Mouse (Mus musculus): ENCODE measurements around the gene Peg12. TPM values are rescaled to one million over a fixed set of nuclear protein-coding genes. Genes with fewer than 3 reads are reported as not detected.

The Peg12 gene
- polyA plus RNA-seq, 2 experiments, result 0.69 to 1.7 TPM

DNA sequence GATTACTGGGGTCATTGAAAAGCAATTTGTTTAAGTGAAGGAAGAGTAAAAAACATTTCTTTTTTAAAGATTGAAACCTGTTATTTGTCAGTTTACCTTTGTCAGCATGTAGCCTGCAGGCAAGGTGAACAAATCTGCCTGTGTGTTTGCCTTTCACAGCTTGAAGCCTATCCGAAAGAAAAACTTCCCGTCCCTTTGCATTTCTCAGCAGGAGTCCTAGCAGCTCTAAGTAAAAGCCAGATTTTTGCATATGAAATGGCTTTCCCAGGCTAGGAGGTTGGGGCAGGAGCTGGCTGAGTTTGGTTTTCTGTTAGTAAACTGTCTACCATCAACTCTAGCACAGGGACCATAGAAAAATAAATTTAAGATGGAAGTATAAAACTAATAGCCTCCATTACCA lies 12.0 kb downstream of the Peg12 start:
- 31% methylated on average over 2 of the region's 2 CpGs for WGBS (ENCODE audit: insufficient replicate concordance)
- Histone ChIP-seq H3K9me3 (ENCODE audit: control insufficient read depth, low read length) (no peaks in the 10 kb centered on the region), H3K9ac (replicated peaks) (no peak overlapping the region), H3K36me3 (replicated peaks; ENCODE audit: control insufficient read depth, insufficient read depth, low read depth) (no peaks in the 10 kb centered on the region), H3K4me3 (ENCODE audit: insufficient read depth in 1 of 2, low read depth in 2 of 2, low read length in 2 of 2) (no peak overlapping the region), H3K4me1 (replicated peaks; ENCODE audit: control insufficient read depth in 2 of 2, insufficient read depth in 2 of 2, low read length in 1 of 2) (no peaks in the 10 kb centered on the region), H3K4me2 (ENCODE audit: low read depth) (no peak overlapping the region), H3K27ac (no peak overlapping the region), H3K27me3 (ENCODE audit: control insufficient read depth, insufficient read depth, low read length) (no peaks in the 10 kb centered on the region)
- ATAC-seq (ENCODE audit: insufficient read depth) (no peak), DNase-seq (ENCODE audit: low read depth in 3 of 3, low spot score in 3 of 3) (no peak)
- TF ChIP-seq CTCF (IDR thresholded peaks at IDR 0.05; ENCODE audit: low read depth) (no peak), EP300 (IDR thresholded peaks at IDR 0.05; ENCODE audit: low read depth) (no peak)

DNA sequence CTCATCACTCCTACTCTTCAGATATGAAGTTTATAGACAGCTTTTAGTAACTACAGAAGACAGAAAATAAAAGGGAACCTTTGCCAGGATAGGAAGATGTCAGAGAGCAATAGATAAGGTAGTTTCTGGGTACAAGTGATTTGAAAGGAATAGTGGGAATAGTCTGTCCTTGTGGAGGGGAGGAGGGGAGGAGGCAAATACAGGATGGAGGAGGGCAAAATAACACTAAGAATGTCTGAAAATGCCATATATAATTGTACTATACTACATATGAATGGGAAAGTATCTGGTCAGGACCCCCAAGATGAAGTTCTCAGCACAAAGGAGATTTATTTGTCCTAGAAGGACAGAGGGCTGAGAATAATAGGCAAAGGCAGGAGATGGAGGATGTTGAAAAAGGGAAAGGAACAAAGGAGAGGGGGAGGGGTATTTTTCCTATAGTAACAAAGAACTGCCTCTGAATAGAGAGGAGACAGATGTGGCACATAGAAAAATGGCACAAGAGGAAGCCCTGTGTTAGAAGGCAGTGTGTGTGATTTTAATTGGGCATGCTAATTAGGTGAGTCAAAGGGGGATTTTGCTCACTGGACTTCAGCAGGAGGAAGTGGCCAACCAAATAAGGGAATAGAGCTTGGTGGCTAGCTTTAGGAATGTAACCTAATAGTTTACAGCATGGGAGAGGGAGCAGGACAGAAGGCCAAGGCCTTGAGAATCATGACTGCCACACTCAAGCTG lies 18.7 kb downstream of the Peg12 start:
- Histone ChIP-seq H3K4me1 (replicated peaks; ENCODE audit: control insufficient read depth in 2 of 2, insufficient read depth in 2 of 2, low read length in 1 of 2) (no peaks in the 10 kb centered on the region), H3K4me3 (ENCODE audit: insufficient read depth in 1 of 2, low read depth in 2 of 2, low read length in 2 of 2) (no peak overlapping the region), H3K36me3 (replicated peaks; ENCODE audit: control insufficient read depth, insufficient read depth, low read depth) (no peaks in the 10 kb centered on the region), H3K4me2 (ENCODE audit: low read depth) (no peak overlapping the region), H3K9me3 (ENCODE audit: control insufficient read depth, low read length) (no peaks in the 10 kb centered on the region), H3K9ac (replicated peaks) (no peak overlapping the region), H3K27ac (no peak overlapping the region), H3K27me3 (ENCODE audit: control insufficient read depth, insufficient read depth, low read length) (no peaks in the 10 kb centered on the region)
- DNase-seq (ENCODE audit: low read depth in 3 of 3, low spot score in 3 of 3) (no peak), ATAC-seq (ENCODE audit: insufficient read depth) (no peak)
- no peak for TF ChIP-seq EP300 (IDR thresholded peaks at IDR 0.05; ENCODE audit: low read depth)
- no peak for TF ChIP-seq CTCF (IDR thresholded peaks at IDR 0.05; ENCODE audit: low read depth)

- Histone ChIP-seq H3K4me2 (ENCODE audit: low read depth) (no peak overlapping the region), H3K36me3 (replicated peaks; ENCODE audit: control insufficient read depth, insufficient read depth, low read depth) (no peaks in the 10 kb centered on the region), H3K4me3 (ENCODE audit: insufficient read depth in 1 of 2, low read depth in 2 of 2, low read length in 2 of 2) (no peak overlapping the region), H3K27me3 (ENCODE audit: control insufficient read depth, insufficient read depth, low read length) (no peaks in the 10 kb centered on the region), H3K4me1 (replicated peaks; ENCODE audit: control insufficient read depth in 2 of 2, insufficient read depth in 2 of 2, low read length in 1 of 2) (no peaks in the 10 kb centered on the region), H3K27ac (no peak overlapping the region), H3K9me3 (ENCODE audit: control insufficient read depth, low read length) (no peaks in the 10 kb centered on the region), H3K9ac (replicated peaks) (no peak overlapping the region)
- DNase-seq (ENCODE audit: low read depth in 3 of 3, low spot score in 3 of 3) (no peak), ATAC-seq (ENCODE audit: insufficient read depth) (no peak)
- TF ChIP-seq CTCF (IDR thresholded peaks at IDR 0.05; ENCODE audit: low read depth) (no peak), EP300 (IDR thresholded peaks at IDR 0.05; ENCODE audit: low read depth) (no peak)
- WGBS (ENCODE audit: insufficient replicate concordance), result 31% methylated on average over 2 of the region's 2 CpGs
These were observed 27.9 kb downstream of the Peg12 start for GRCm38 (mm10) chr7:62436394-62436793.

- Histone ChIP-seq H3K4me1 (replicated peaks; ENCODE audit: control insufficient read depth in 2 of 2, insufficient read depth in 2 of 2, low read length in 1 of 2) (no peaks in the 10 kb centered on the region), H3K4me3 (ENCODE audit: insufficient read depth in 1 of 2, low read depth in 2 of 2, low read length in 2 of 2) (no peak overlapping the region), H3K9me3 (ENCODE audit: control insufficient read depth, low read length) (no peaks in the 10 kb centered on the region), H3K4me2 (ENCODE audit: low read depth) (no peak overlapping the region), H3K36me3 (replicated peaks; ENCODE audit: control insufficient read depth, insufficient read depth, low read depth) (no peaks in the 10 kb centered on the region), H3K27ac (no peak overlapping the region), H3K27me3 (ENCODE audit: control insufficient read depth, insufficient read depth, low read length) (no peaks in the 10 kb centered on the region), H3K9ac (replicated peaks) (no peak overlapping the region)
- no peak for DNase-seq (ENCODE audit: low read depth in 3 of 3, low spot score in 3 of 3)
- no peak for ATAC-seq (ENCODE audit: insufficient read depth)
- 22% methylated on average over 3 of the region's 3 CpGs for WGBS (ENCODE audit: insufficient replicate concordance)
- TF ChIP-seq EP300 (IDR thresholded peaks at IDR 0.05; ENCODE audit: low read depth) (no peak), CTCF (IDR thresholded peaks at IDR 0.05; ENCODE audit: low read depth) (peak; percentile 28; the same call in 1 of the 2 replicates)
These were observed 31.1 kb downstream of the Peg12 start for GRCm38 (mm10) chr7:62433243-62433642.

DNA sequence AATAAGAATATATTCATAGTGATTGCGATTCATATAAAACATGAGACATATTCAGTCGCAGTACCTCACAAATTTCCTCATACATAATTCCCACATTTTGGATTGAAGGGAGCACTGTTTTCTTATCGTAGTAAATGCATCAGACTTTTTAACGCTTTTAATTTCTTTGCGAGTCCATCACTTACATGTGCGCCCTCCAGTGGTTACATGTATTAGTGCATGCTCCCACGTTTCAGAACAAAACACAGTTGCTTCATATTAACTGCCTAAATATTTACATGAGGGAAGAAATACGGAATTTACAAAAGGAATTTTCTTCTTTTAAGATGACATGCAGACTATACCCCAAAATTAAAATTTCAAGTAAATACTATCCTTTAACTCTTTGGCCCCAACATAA lies 36.0 kb downstream of the Peg12 start:
- Histone ChIP-seq H3K27ac (no peak overlapping the region), H3K36me3 (replicated peaks; ENCODE audit: control insufficient read depth, insufficient read depth, low read depth) (no peaks in the 10 kb centered on the region), H3K27me3 (ENCODE audit: control insufficient read depth, insufficient read depth, low read length) (no peaks in the 10 kb centered on the region), H3K4me2 (ENCODE audit: low read depth) (no peak overlapping the region), H3K9ac (replicated peaks) (no peak overlapping the region), H3K9me3 (ENCODE audit: control insufficient read depth, low read length) (no peaks in the 10 kb centered on the region), H3K4me1 (replicated peaks; ENCODE audit: control insufficient read depth in 2 of 2, insufficient read depth in 2 of 2, low read length in 1 of 2) (no peaks in the 10 kb centered on the region), H3K4me3 (ENCODE audit: insufficient read depth in 1 of 2, low read depth in 2 of 2, low read length in 2 of 2) (no peak overlapping the region)
- TF ChIP-seq CTCF (IDR thresholded peaks at IDR 0.05; ENCODE audit: low read depth), result peak; percentile 41; the same call in 1 of the 2 replicates
- no peak for TF ChIP-seq EP300 (IDR thresholded peaks at IDR 0.05; ENCODE audit: low read depth)
- ATAC-seq (ENCODE audit: insufficient read depth) (no peak), DNase-seq (ENCODE audit: low read depth in 3 of 3, low spot score in 3 of 3) (no peak)
- WGBS (ENCODE audit: insufficient replicate concordance), result 18% methylated on average over 8 of the region's 8 CpGs

All from liver, embryonic 14.5 days (tissue).